Mouse (Mus musculus) thymus, postnatal 4 days (tissue): ENCODE data around the gene Ykt6.
"Not testable (repeated sequence)": the region's sequence is repeated elsewhere in the genome, so short reads cannot be mapped to it uniquely, and the experiment has no call there.

ENCODE experiments used
- DNase-seq: peaks from one replicate; pipeline ENCODE4 v3.0.0; 2021

Ykt6 gene

DNA sequence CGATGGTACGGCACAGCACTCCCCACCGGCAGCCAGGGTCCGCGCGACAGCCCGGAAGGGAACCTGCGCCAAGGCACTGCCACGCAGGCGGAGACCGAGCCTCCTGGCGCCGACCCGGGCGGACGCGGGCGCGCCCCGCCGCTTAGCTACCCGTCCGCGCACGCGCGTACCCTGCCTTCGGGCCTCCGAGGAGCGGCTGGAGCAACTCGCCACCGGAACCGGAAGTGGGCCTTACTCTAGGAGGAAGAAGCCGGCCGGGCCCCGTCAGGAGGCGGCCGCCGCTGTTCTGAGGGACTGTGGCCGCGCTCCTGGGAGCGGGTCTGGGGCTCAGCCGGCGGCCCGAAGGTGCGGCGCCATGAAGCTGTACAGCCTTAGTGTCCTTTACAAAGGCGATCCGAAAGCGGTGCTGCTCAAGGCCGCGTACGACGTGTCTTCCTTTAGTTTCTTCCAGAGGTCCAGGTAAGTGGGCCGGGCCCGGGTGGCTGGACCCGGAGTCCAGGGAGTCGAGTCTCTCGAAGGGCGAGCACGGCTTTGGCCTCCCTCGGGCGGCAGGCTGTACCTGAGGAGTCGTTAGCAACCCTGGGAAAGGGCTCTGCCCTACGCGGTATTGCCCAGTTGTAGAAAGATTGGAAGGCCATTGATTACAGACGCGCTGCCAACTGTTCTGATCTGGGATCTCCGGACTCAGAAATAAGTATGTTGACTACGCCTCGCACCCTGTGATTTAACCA is at the start of gene Ykt6:
Ykt6 (plus strand) TSS at position 148 of the 731 bp plus-strand sequence.
- DNase-seq: peak; percentile 92

DNA sequence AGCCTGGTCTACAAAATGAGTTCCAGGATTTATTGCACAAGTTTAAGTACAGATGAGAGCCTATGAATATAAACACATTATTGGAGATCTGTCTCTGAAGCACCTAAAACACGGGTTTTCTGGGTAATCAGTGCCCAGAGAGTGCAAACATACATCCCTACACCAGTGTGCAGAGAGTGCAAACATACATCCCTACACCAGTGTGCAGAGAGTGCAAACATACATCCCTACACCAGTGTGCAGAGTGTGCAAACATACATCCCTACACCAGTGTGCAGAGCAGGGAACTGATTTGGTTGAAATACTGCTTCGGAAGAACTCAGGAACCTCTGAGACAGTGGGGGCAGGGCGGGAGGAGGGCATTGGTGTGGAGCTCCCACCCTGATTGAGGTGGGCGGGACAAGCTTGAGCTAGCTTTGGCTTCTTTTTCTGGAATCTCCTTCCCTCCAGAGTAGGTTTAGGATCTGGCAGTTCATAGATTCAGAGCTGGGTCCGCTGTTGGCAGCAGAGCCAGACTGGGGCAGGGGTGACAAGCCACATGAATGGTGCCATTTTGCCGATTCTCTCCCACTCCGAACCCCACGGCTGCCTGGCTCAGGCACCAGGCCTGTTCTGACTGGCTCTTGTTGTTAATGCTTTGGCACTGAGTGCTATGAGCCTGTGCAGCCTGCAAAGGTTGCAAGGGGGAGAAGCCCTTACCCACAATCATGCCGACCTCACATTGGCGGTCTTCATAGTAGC is 49.5 kb upstream of the Ykt6 start:
- no peak for DNase-seq

DNA sequence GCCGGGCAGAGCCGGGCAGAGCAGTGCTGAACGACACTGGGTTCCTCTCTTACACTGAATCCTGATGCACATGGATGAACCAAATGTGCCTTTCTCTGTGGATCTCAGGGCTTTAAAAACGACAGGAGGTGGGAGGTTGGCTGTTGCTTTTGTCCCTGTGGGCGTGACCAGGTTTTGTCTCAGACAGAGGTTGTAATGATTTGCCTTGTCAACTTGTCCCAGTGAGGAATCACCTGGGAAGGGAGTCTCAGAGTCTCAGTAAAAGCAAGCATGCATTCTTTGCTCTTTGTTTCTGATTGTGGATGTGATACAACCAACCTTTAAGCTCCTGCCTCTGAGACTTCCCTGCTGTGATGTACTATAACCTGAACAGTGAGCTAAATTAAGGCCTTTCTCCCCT is 48.4 kb upstream of the Ykt6 start:
- no peak for DNase-seq

DNA sequence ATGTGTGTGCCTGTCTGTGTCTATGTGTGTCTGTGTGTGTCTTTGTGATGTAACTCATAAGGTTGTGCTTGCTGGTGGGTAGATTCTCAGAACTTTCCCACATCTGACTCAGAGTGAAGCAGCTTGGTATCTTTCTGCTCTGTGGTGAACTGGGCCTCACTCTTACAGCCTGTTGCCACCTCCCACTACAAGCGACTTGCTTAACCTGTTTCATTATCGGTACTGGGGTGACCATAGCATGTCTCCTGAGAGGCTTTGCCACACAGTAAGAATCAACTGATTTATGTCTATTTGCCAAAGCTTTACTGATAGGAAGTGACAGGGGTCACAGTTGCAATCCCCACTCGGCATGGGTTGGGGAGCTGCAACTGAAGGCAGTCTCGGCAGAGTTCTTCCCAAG is 46.9 kb upstream of the Ykt6 start:
- no peak for DNase-seq

DNA sequence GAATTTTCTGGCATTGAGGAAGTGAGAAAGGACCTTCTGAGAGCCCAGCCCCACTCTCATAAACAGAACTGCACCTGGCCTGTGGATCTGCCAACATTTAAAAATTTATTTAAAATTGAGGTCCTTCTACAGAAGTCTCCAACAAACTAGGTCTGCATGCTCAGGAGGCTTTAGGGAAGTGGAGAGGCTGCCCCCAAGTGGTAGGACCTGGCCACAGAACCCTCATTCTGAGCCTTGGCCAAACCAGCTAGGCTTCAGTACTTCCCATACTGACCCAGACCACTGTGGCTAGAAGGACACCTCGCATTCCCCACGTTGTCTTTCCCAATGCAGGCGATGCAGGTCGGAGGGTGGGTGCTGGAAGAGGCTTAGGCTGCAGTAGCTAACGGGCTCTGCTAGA is 42.9 kb upstream of the Ykt6 start:
- DNase-seq: peak; percentile 71

DNA sequence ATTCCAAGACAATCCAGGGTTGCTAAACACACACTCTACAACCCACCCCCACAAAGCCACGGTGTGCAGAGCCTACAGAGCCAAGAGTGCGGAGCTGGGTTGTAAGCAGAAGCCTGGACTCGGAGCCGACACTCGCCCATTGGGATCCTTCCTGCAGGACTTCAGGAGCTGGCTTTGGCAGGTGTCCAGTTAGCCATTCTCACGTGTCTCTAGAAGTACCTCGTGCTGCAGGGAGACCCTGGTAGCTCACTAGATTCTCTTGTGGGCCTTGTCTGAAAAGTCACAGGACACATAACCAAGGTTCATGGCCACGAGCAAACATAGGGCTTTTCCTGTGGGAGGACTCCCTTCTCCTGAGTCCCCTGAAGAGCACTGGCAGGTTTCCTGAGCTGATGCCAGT is 42.2 kb upstream of the Ykt6 start:
- DNase-seq: no peak

DNA sequence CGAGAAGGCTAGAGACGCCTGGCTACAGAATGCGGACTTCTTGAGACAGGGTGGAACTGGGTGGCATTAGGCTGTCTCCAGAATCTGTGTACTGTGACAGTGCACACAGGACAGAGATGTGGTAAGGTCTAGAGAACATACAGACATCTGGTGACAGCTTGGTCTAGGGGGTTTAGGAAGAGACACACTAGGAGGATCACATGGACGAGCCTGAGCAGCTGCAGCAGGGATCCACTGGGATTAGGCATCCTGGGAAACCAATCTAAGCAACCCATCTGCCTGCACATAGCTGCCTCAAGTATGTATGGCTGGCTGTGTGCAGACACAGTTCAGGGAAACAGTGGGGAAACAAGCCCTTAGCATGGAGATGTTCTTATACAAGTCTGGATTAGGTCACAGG is 41.6 kb upstream of the Ykt6 start:
- DNase-seq: no peak

DNA sequence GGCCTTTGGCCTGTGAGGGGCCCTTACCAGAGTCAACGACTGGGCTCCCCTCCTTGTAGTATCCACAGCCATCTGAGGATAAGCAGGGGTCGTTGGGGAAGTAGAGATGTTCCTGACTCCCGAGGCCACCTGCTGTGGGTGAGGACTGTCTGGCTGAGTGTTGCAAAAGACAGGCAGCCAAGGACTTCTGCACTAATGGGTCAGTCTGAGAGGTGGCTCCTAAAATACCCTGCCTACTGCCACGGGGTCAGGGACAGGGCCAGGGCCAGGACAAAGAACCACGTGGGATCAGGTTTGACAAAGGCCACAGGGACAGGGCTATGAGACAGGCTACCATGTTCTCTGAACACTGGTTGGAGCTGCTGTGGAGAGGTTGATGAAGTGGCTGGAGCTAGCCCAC is 40.6 kb upstream of the Ykt6 start:
- DNase-seq: no peak

DNA sequence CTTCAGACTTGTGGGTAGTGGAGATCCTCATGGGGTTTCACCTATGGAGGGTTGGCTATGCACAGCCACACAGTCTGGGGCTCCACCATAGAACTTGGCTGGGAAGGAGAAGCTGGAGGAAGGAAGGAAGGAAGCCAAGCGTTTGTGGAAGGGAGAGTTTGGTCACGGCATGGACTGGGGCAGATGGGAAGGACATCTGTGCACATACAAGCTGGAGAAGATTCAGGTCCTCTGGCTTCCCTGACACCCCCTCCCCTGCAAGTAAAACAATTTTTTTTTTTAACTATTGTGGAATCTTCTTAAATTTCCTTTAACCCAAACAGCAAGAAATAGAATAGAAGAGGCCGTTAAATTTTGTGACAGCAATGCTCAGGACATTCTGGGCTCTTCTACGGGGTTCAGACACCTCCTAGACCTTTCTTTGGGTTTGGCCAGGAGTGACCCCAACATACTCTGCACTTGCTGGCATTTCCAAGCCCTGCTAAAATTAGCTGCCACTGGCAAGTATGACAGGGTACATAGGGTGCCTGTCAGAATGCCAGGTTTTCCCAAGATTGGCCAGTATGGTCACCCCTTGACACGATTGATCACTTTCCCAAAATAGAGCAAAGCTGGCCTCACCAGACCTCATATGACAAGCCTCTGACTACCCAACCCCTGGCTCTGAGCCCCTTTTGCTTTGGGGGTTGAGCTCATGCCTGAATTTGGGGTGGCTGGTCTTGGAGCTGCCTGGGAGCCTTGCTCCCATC is 39.9 kb upstream of the Ykt6 start:
- no peak for DNase-seq

DNA sequence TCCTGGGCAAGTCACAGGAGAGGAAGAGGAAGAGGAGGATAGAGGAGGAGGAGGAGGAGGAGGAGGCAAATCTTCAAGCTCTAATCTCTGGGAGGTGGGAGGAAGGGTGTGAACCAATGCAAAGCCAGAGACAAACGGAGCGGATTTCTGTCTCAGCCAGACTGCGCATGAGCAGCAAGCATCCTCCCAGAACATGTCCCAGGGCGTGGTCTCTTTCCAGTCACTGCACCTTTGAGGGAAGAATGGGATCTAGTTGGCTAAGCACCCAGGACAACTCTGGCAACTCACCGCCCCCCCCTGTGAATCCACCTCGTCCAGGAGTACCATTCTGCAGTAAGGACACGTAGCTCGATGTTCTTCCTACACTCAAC is 39.3 kb upstream of the Ykt6 start:
- DNase-seq: no peak

DNA sequence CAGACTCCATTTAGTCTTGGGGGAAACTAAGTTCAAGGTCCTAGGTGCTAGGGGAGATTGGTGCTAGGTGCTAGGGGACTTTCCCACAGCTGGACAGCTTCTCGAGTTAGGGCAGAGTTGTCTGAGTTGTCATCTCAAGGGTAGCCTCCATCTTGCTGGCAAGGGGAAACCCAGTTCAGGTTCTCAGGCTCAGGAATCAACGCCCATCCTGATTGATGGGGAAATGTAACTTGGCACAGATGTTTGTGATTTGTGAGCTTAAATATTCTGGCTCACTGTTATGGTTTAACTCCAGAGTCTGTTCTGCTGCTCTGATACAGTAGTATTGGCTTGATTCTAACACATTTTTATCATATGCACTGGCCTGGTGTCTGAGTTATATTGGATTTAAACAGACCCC is 37.4 kb upstream of the Ykt6 start:
- DNase-seq: no peak

DNA sequence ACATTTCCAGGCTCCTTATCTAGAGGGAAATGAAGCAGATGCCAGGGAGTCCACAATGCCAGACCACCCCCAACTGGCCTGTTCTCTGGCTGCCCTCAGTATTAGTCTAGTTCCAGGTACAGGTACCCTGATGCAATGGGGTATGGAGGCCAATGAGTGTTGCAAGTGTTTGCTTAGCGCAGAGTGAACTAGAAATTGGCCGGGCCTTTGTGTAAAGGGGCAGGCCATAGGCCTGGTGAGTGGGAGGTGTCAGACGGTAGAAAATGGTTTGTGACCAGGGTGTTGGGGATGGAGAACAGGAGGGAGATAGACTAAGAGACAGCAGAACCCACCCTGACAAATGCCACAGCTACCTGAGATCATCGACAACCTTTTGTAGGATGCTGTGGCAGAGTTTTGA is 35.9 kb upstream of the Ykt6 start:
- DNase-seq: no peak

DNA sequence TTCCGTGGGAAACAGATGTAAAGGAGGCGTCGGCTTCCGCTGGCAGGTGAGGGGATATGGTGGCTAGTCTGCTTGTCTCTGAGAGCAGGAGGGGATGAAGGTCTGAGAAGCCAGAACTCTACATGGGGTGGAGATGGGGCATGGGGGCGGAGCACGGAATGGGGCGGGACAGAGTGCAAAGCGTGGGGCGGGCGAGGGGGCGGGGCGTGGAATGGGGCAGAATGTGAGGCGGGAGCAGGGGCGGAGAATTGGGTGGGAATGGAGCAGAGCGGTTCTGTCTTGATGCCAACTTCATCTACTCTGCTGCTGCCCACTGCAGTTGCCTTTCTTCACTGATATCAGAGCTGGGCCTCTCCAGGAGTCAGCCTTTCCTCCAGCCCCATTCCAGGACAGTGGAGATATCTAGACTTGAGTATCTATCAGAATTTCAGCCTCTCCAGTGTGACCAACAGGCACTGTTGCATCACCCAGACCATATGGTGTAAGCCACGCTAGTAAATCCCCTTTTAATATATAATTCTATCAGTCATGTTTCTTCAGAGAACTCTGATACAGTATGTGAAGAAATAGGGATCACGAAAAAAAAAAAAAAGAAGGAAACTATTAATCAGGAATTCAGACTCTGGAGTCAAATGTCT is 35.1 kb upstream of the Ykt6 start:
- peak; percentile 41 for DNase-seq

DNA sequence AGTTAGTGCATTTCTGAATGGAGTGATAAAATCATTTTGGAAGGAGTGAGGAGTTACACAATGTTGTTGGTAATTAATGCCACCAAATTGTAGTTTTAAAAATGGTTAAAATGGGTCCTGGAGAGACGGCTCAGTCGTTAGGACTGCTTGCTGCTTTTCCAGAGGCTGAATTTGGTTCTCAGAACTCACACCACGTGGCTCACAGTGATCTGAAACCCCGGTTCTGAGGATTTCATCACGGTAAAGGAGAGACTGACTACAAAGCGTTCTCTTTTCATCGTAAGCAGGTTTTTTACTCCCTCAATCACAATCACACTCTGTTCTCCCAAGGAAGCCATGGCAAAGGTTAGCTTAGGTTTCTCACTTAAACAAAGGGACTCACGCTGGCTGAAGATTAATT is 30.8 kb upstream of the Ykt6 start:
- DNase-seq: no peak

DNA sequence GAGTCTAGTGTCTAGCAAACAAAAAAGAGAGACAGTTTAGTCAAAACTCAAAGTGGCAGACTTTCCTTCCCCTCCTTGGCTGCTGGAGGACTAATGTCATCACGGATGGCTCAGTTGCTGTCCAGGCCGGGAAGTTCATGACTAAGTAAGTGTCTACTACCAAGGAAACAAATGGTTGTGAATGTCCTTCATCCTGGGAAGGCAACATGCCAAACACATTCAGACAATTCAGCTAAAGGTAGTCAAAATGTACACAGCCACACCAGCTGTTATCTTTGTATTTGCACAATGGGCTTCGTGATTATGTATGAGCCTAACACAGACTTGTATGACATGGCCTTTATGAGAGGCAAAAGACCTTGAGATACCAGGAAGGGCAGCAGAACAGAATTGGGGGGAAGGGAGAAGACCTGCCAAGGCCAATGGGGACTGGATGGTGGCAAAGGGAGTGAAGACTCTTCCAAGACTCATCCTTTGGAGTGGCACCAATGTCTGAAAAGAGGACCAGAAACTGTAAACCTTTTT is 28.7 kb upstream of the Ykt6 start:
- DNase-seq: no peak

DNA sequence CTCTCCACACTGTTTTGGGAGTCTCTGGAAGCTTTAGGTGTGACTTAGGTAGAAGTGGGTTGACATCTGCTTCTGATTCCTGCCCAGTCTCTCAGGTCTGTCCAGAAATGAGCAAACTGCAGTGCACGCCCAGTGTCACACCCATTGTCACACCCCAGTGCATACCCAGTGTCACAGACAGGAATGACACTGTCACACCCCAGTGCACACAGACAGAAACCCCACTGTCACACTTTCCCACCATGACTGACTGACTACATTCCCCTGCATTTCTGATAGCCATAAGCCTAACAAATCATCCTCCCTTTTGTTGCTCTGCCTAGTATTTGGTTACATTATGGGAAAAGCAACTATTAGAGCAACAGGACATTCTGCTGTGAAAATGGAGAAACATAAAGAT is 24.9 kb upstream of the Ykt6 start:
- DNase-seq: no peak

DNA sequence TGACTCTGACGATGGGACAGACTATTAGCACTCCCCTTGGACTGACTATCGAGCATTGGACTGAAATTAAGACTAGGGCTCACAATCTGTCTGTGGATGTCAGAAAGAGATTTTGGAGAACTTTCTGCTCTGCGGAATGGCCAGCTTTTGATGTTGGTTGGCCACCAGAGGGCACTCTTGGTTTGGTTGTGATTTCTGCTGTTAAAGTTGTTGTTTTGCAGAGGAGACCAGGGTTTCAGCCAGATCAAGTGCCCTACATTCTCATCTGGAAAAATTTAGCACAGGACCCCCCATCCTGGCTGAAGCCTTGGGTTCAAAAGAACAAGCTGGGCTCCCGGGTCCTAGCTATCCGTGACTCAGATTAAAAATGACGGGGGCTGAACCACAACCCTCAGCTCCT is 23.5 kb upstream of the Ykt6 start:
- peak; percentile 71 for DNase-seq

DNA sequence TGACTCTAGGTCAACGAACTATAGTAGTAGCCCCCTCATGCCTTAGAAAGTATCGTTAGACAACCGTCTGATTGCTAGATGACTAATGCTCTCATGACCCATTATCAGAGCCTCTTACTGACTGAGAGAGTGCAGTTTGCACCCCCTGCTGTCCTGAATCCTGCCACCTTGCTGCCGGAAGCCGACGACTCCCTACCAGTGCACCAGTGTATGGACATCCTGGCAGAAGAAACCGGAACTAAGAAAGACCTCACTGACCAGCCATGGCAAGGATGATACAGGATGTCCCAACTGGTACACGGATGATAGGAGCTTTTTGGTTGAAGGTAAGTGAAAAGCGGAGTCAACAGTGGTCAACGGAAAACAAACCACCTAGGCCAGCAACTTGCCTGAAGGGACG is 21.0 kb upstream of the Ykt6 start:
- DNase-seq: not testable (repeated sequence)

DNA sequence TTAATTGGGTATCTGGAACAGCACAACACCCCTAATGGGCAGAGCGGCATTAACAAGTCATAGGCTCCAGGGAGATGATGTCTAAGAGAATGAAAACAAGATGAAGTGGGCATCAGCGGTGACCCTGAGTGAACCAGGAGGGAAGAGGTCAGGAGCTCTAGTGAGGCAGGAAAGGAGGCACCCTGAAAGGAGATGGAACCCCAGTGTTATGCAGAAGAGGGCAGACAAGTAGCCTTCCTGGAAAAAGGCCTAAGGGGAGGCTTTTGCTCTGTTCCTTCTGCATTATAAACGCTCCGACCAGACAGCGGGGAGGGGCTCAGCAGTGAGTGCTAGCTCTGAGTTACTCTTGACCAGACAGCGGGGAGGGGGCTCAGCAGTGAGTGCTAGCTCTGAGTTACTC is 12.5 kb upstream of the Ykt6 start:
- no peak for DNase-seq

DNA sequence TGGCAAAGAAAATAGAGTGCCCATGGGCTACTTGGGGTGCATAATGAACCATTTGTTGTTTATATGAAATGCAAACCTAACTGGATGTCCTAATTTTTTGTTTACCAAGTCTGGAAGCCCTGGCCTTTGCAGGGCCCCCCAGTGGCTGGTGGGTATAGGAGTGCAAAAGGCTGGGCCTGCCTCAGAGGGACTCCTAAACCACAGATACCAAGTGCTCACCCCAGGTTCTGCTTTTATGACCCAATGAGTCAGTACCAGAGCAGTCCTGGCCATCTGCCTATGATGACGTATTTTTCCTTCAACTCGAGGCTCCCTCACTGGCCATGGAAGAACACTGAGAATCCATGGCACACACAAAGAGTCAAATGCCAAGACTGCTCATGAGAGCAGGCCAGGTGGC is 10.4 kb upstream of the Ykt6 start:
- no peak for DNase-seq

DNA sequence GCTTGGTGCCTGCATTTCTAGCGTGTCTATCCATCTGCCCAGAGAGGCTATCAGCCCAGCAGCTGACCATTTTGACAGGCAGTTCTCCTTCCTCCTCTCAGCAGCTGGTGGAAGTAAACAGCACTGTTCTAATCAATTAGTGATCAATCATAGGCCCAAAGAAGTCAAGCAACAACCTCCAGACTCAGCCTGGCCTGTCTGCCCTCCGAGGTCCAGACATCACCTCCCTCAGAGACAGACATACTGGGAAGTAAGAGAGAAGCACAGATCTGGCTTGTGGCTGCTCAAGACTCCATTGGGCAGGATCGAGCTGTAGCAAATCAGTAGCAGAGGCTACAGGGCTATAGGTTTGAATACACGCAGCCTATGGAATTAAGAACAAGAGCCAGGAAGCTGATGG is 7.7 kb upstream of the Ykt6 start:
- DNase-seq: no peak

DNA sequence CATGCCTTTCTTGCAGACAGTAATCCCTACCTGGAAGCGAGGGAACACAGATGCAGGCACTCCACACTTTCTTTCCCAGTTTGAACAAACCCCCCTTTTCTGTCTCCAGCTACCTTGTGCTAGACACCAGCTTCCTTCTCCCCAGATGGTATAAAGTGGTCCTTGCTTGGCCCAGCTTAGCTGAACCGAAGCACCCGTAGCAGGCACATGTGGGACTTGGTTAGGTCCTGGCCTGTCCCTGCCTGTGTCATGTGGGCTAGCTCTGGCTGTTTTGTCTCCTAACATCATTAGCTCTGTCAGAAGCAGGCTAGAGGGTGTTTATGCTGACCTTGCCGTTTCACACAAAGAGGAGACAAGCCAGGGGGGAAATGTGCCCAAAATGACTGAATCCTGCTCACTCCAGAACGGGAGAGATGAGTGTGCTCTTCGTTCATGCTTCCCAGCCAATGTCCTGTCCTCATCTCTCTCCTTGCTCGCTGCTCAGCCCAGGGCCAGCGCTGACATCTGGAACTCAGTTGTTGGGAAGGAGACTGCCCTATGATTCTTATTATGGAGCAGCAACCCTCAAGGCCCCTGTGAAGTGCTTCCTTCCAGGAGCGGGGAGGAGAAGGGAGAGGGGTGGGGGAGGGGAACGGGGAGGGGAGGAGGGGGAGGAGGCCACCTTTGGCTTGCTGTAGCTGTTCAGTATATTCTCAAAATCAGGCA is 6.8 kb upstream of the Ykt6 start:
- no peak for DNase-seq
